Mouse (Mus musculus) spleen, adult 2 months (tissue): ENCODE measurements at regions not wholly inside any gene's neighbourhood (a gene's known extent, or its start where the extent isn't known, plus 50 kb on each side); places are given as distances from the start of the nearest gene placed in this dataset.

Experiments
- DNase-seq, 2 experiments: peaks; one replicate each; pipeline versions ENCODE4 v3.0.0 to v3.0.0-alpha.2; 2012 to 2021; ENCODE audit warnings: low spot score in 2 of 2, low read depth in 1 of 2
- H3K27ac ChIP-seq: fragments of 200-500 bp; 2 replicates; pipeline ENCODE4 v1.5.1; 2012; ENCODE audit warnings: low read length, inconsistent platforms; ENCODE audit not compliant: insufficient read depth
- H3K27me3 ChIP-seq: fragments of 200-500 bp; 2 replicates; pipeline ENCODE4 v1.6.1; 2012; ENCODE audit warnings: mild to moderate bottlenecking, moderate library complexity, low read length, inconsistent platforms; ENCODE audit not compliant: control insufficient read depth, insufficient read depth
- H3K36me3 ChIP-seq: fragments of 200-500 bp; 2 replicates; pipeline ENCODE4 v1.6.1; 2012; ENCODE audit warnings: mild to moderate bottlenecking, low read length, inconsistent platforms; ENCODE audit not compliant: control insufficient read depth, insufficient read depth
- H3K4me1 ChIP-seq: fragments of 200-500 bp; 2 replicates; pipeline ENCODE4 v1.6.1; 2011; ENCODE audit warnings: inconsistent platforms; ENCODE audit not compliant: control insufficient read depth, insufficient read depth, insufficient read length
- H3K4me3 ChIP-seq: fragments of 200-500 bp; 2 replicates; pipeline ENCODE4 v1.5.1; 2011; ENCODE audit warnings: mild to moderate bottlenecking, inconsistent platforms; ENCODE audit not compliant: insufficient read depth, insufficient read length; ENCODE audit errors: extremely low read depth
- CTCF ChIP-seq: fragments of 200-500 bp; IDR thresholded peaks from 2 replicates; pipeline ENCODE4 v1.5.1; 2011; ENCODE audit warnings: mild to moderate bottlenecking, inconsistent platforms; ENCODE audit not compliant: insufficient read depth, insufficient read length, insufficient replicate concordance; ENCODE audit errors: extremely low read depth
- POLR2A ChIP-seq: fragments of 200-500 bp; IDR thresholded peaks from 2 replicates; pipeline ENCODE4 v1.6.1; 2011; ENCODE audit warnings: low read depth, low read length, inconsistent platforms
- WGBS: fragments of 180-500 bp; shearing (Covaris S2); methylation state at CpG from one replicate; pipeline ENCODE4 v1.1.7; 2018; 5-methylcytosine and 5-hydroxymethylcytosine counted together

- WGBS: 61% methylated on average over 21 of the region's 21 CpGs
- DNase-seq: no peak
- no peaks in the 10 kb centered on the region for H3K27me3 ChIP-seq
- no peaks in the 10 kb centered on the region for H3K4me1 ChIP-seq
- TF ChIP-seq CTCF (no peak), POLR2A (no peak)
- H3K4me3 ChIP-seq: no peak overlapping the region
- H3K36me3 ChIP-seq: no peaks in the 10 kb centered on the region
- no peak overlapping the region for H3K27ac ChIP-seq
Observed at GRCm38 (mm10) chr15:51635129-51635920, 2249.4 kb upstream of the Gm7489 start.

GRCm38 (mm10) chr15:51637570-51637969, 2247.1 kb upstream of the Gm7489 start:
- 96% methylated on average over 1 of the region's 1 CpGs for WGBS
- Histone ChIP-seq H3K4me1 (no peaks in the 10 kb centered on the region), H3K4me3 (no peak overlapping the region), H3K27me3 (no peaks in the 10 kb centered on the region), H3K27ac (no peak overlapping the region), H3K36me3 (no peaks in the 10 kb centered on the region)
- TF ChIP-seq CTCF (no peak), POLR2A (no peak)
- no peak for DNase-seq

- no peak for DNase-seq
- WGBS: 87% methylated on average over 6 of the region's 6 CpGs
Observed at GRCm38 (mm10) chr15:51643772-51644311, 2240.9 kb upstream of the Gm7489 start.

GRCm38 (mm10) chr15:51646304-51646703, 2238.4 kb upstream of the Gm7489 start:
- 80% methylated on average over 2 of the region's 2 CpGs for WGBS
- DNase-seq: no peak
- H3K27me3 ChIP-seq: no peaks in the 10 kb centered on the region
- no peak overlapping the region for H3K27ac ChIP-seq
- no peaks in the 10 kb centered on the region for H3K36me3 ChIP-seq
- no peak overlapping the region for H3K4me3 ChIP-seq
- no peak for TF ChIP-seq CTCF
- no peak for TF ChIP-seq POLR2A
- no peaks in the 10 kb centered on the region for H3K4me1 ChIP-seq

More at GRCm38 (mm10) chr15:51643772-51644311, 2240.9 kb upstream of the Gm7489 start:
- H3K4me3 ChIP-seq: no peak overlapping the region
- H3K4me1 ChIP-seq: no peaks in the 10 kb centered on the region
- no peak overlapping the region for H3K27ac ChIP-seq
- TF ChIP-seq CTCF: no peak
- no peak for TF ChIP-seq POLR2A
- H3K27me3 ChIP-seq: no peaks in the 10 kb centered on the region
- no peaks in the 10 kb centered on the region for H3K36me3 ChIP-seq

- Histone ChIP-seq H3K27me3 (no peaks in the 10 kb centered on the region), H3K36me3 (no peaks in the 10 kb centered on the region), H3K4me1 (no peaks in the 10 kb centered on the region), H3K27ac (no peak overlapping the region), H3K4me3 (no peak overlapping the region)
- TF ChIP-seq POLR2A (no peak), CTCF (no peak)
- DNase-seq: no peak
- 74% methylated on average over 4 of the region's 4 CpGs for WGBS
Observed at GRCm38 (mm10) chr15:51652497-51652896, 2232.2 kb upstream of the Gm7489 start.

- no peaks in the 10 kb centered on the region for H3K36me3 ChIP-seq
- no peak for DNase-seq
- no peak overlapping the region for H3K27ac ChIP-seq
- no peak for TF ChIP-seq POLR2A
- TF ChIP-seq CTCF: no peak
- no peak overlapping the region for H3K4me3 ChIP-seq
- 91% methylated on average over 1 of the region's 1 CpGs for WGBS
- no peaks in the 10 kb centered on the region for H3K27me3 ChIP-seq
- no peaks in the 10 kb centered on the region for H3K4me1 ChIP-seq
Observed at GRCm38 (mm10) chr15:51657621-51658020, 2227.1 kb upstream of the Gm7489 start.

GRCm38 (mm10) chr15:51668340-51668739, 2216.4 kb upstream of the Gm7489 start:
- H3K36me3 ChIP-seq: no peaks in the 10 kb centered on the region
- no peak overlapping the region for H3K27ac ChIP-seq
- WGBS: 89% methylated on average over 3 of the region's 3 CpGs
- TF ChIP-seq POLR2A: no peak
- TF ChIP-seq CTCF: no peak
- no peaks in the 10 kb centered on the region for H3K27me3 ChIP-seq
- no peaks in the 10 kb centered on the region for H3K4me1 ChIP-seq
- no peak for DNase-seq
- no peak overlapping the region for H3K4me3 ChIP-seq
